In the genomic region with DNA sequence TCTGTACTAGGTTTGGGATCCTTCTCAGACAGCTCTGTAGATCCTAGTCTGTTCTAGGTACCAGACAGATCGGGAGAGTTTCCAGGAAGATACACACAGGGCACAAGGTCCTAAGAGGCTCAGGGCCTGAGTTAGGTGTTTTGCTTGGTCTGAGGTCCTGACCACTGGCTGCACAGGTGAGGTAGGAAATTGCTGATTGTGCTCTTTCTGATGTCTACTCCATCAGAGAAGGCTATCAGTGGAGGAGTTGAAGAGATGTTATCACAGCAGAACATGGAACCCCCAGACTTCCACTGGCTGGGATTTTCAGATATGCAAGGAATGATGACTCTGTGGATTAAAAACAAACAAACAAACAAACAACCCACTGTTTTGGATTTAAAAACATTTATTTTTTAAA, we compare ENCODE assay signal across 27 mouse cellular contexts.
"Had no signal": no experiment of that assay in that cellular context is flagged by ENCODE, and none has a peak within 500 bp of the region (broad histone marks: within the 10 kb centered on the region; RNA-seq: fewer than 3 reads in every experiment).

No protein-coding gene starts in this region.

- H3K4me2 ChIP-seq: embryonic facial prominence, embryonic 12.5 days; embryonic facial prominence, embryonic 13.5 days; embryonic facial prominence, embryonic 15.5 days; forebrain, embryonic 12.5 days; forebrain, embryonic 13.5 days; forebrain, embryonic 15.5 days had no signal

- H3K27me3 ChIP-seq: embryonic facial prominence, embryonic 12.5 days; embryonic facial prominence, embryonic 13.5 days; embryonic facial prominence, embryonic 15.5 days; forebrain, embryonic 12.5 days; forebrain, embryonic 13.5 days; forebrain, embryonic 15.5 days had no signal

- H3K27ac ChIP-seq: embryonic facial prominence, embryonic 10.5 days; embryonic facial prominence, embryonic 12.5 days; embryonic facial prominence, embryonic 13.5 days; embryonic facial prominence, embryonic 15.5 days; forebrain, embryonic 12.5 days; forebrain, embryonic 13.5 days; forebrain, embryonic 15.5 days; gastrocnemius, adult 2 months; heart, adult 2 months; heart, embryonic 10.5 days had no signal

- H3K4me3 ChIP-seq: embryonic facial prominence, embryonic 10.5 days; embryonic facial prominence, embryonic 12.5 days; embryonic facial prominence, embryonic 13.5 days; embryonic facial prominence, embryonic 15.5 days; erythroblast, embryonic 14.5 days; forebrain, embryonic 12.5 days; forebrain, embryonic 13.5 days; forebrain, embryonic 15.5 days; gastrocnemius, adult 2 months; heart, adult 2 months; heart, embryonic 10.5 days had no signal

- H3K4me1 ChIP-seq: embryonic facial prominence, embryonic 10.5 days; embryonic facial prominence, embryonic 12.5 days; embryonic facial prominence, embryonic 13.5 days; embryonic facial prominence, embryonic 15.5 days; forebrain, embryonic 12.5 days; forebrain, embryonic 13.5 days; forebrain, embryonic 15.5 days had no signal

- ATAC-seq: forebrain, embryonic 13.5 days; forebrain, embryonic 14.5 days; forebrain, embryonic 15.5 days; forebrain, embryonic 16.5 days; forebrain, postnatal 0 days had no signal

- H3K9ac ChIP-seq: embryonic facial prominence, embryonic 12.5 days; embryonic facial prominence, embryonic 13.5 days; embryonic facial prominence, embryonic 15.5 days; forebrain, embryonic 12.5 days; forebrain, embryonic 13.5 days; forebrain, embryonic 15.5 days; forebrain, postnatal 0 days had no signal

- H3K9me3 ChIP-seq: embryonic facial prominence, embryonic 12.5 days; embryonic facial prominence, embryonic 13.5 days; embryonic facial prominence, embryonic 15.5 days; forebrain, embryonic 12.5 days; forebrain, embryonic 13.5 days; forebrain, embryonic 15.5 days had no signal

- DNase-seq: cerebellum, adult 8-10 months; cerebellum, adult 9-10 months; cerebellum, adult 9-11 months; cerebellum, postnatal 10 days; cerebellum, postnatal 14 days; cerebellum, postnatal 25 days; cerebellum, postnatal 36 days; embryo, embryonic 11 days; forebrain, postnatal 0 days; gastrocnemius, adult 2 months; gastrocnemius, postnatal 10 days; gastrocnemius, postnatal 14 days; gastrocnemius, postnatal 25 days; gastrocnemius, postnatal 36 days; heart, adult 18-20 months; heart, adult 2 months had no signal

- H3K36me3 ChIP-seq: embryonic facial prominence, embryonic 10.5 days; embryonic facial prominence, embryonic 12.5 days; embryonic facial prominence, embryonic 13.5 days; embryonic facial prominence, embryonic 15.5 days; forebrain, embryonic 12.5 days; forebrain, embryonic 15.5 days; heart, embryonic 10.5 days had no signal
